Mouse (Mus musculus): ENCODE results near the gene Ankrd11.

- TF ChIP-seq CTCF (IDR thresholded peaks at IDR 0.05; ENCODE audit: low read depth) (no peak), EP300 (IDR thresholded peaks at IDR 0.05; ENCODE audit: low read depth) (no peak)
These were observed 129.2 kb downstream of the Ankrd11 start for GRCm38 (mm10) chr8:122912871-122913270.
